Mouse (Mus musculus): Measurements from ENCODE around the gene Rpain.

Gene Rpain

DNA sequence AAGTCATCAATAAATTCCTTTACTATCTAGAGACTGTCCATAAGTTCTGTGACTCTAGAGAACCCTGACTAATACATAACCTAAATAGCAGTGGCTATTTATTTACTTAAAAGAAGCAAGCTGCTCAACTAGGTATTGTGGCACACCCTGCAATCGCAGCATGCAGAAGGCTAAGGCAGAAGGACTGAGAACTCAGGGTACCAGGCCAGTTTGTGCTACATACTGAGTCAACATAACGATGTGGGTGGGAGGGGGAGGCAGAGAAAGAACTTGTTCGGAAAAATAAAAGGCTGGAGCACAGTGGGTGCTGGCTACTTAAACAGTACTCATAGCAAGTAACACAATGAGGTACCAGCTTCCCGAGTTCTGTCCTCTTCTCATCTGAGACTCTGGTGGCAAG, 31.2 kb downstream of the Rpain start:
- no peak for DNase-seq (ENCODE audit: low spot score)

DNA sequence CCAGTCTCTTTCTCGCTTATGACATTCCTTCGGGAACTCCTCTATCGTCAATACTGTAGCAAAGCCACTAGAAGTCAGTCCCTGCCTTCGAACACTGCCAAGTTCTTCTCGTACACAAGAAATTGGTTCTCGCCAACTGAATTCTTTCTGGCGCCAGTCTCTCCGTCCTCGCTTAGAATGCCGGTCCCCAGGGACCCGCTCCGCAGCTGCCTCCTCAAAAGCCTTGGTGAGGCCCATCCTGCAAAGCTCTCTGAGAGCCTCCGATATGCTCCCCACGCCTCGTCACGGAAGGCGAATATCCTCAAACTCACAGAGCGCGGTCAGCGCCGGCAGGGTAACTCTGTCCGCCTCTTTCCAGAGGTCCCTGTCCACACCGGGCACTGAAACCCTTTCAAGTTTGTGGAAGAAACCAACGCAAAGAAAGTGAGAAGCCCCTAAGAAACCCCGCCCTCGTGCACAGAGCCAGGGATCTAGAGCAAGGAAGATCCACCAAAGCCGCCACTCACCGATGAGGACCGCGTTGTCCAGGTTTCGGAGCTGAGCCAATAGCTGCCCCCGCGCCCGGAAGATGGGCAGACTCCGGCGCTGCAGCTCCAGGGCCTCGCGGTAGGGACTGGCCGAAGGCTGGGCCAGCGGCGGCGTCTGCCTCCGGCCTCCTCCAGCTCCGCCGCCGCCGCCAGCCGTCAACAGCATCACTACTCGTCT, 33.8 kb downstream of the Rpain start:
- DNase-seq (ENCODE audit: low spot score): peak; percentile 74

DNA sequence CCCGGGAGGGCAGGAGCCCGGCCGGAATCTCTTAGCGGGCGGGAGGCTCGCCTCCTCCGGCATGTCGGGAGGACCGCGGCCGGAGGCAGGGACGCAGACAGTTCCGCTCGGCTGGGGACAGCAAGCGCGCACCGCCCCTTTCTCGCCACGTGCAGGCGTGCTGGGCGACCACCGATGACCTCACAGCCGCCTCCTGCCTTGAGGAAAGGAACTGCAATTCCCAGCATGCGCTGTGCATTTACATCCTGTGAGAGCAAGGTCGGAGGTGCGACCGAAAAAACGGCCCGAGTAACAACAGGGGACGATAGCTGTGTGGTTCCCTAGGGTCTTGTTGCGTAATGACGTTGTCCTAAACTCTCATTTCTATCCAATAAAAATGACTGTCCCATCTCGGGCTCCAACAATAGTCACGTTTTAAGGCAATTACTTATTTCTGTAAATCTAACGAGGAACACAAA, 34.3 kb downstream of the Rpain start, which contains the start of gene Dhx33:
Gene Dhx33, minus strand, starts transcription at position 122 of the 458 bp plus-strand sequence.
- DNase-seq (ENCODE audit: low spot score): peak; percentile 97

GRCm38 (mm10) chr11:71005046-71005445, 35.0 kb downstream of the Rpain start:
- no peak for DNase-seq (ENCODE audit: low spot score)

DNA sequence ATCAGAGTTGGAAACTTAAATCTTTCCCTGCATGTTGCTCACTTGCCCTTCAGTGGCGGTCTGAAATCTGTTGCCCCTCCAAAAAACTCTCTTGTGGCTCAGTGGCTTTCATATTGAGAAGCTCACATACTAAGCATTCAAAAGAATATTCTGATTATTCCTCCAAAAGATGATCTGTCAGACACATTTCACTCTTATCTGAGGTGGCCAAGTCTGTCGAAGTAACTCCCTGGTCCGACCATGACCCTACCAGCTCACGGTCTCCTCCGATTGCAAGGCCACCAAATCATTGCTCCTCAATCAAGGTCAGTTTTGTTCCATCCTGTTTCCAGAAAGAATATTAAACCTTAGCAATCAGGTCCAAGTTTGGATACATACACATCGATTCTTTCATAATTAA, 37.0 kb downstream of the Rpain start:
- no peak for DNase-seq (ENCODE audit: low spot score)

DNA sequence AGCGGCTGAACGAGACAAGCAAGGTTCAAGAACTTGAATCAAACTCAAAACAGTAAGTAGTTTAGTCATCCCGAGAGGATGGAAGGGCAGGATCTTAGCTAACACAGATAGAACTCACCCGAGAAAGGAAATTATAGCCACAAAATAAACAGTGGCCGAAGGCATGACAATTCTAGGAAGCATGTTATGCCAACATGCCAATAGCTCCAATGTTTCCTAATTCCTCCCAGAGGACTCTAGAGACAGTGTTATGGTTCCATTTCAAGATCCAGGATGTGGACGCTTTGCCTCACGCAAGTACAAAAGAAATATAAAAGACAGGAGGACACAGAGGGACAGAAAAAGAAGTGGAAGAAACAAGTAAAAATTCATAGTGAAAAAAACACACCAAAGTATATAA, 37.8 kb downstream of the Rpain start:
- DNase-seq (ENCODE audit: low spot score): no peak

- DNase-seq (ENCODE audit: low spot score): no peak
These were observed 38.3 kb downstream of the Rpain start for GRCm38 (mm10) chr11:71008321-71008720.

DNA sequence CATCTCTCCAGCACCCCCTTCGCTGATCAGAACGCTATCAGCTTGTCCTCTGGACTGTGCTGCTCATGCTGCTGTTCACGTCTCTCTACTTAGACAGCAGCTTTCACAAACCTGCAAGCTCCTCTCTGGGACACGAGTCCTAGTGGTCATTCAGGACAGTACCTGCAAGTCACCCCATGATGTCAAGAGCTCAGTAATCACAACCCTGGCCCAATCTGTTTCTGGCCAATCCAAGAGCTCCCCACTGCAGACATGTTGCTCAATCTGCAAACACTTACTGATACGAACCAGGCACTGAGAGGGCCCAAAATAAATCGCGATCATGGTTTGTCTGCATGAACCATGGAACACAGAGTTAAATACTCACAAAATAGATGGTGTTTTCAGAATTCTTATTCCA, 42.7 kb downstream of the Rpain start:
- DNase-seq (ENCODE audit: low spot score): no peak

DNA sequence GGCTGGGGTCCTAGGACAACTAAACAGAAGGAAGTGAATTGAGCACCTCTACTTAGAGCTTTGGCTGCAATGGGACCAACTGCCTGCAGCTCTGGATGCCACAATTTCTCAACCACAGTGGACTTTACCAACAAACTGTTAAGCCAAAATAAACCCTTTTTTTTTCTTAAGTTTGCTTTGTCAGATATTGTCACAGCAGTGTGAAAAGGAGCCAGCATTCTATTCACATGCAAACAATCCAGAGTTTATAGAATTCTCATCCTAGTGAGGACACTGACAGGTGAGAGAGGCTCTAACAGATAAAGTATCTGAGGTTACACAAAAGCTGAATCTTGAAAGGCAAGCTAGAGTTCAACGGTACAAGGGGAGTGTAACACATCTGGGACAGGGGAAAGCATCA, 47.0 kb downstream of the Rpain start:
- DNase-seq (ENCODE audit: low spot score): no peak

- no peak for DNase-seq (ENCODE audit: low spot score)
These were observed 48.6 kb downstream of the Rpain start for GRCm38 (mm10) chr11:71018416-71019200.

DNA sequence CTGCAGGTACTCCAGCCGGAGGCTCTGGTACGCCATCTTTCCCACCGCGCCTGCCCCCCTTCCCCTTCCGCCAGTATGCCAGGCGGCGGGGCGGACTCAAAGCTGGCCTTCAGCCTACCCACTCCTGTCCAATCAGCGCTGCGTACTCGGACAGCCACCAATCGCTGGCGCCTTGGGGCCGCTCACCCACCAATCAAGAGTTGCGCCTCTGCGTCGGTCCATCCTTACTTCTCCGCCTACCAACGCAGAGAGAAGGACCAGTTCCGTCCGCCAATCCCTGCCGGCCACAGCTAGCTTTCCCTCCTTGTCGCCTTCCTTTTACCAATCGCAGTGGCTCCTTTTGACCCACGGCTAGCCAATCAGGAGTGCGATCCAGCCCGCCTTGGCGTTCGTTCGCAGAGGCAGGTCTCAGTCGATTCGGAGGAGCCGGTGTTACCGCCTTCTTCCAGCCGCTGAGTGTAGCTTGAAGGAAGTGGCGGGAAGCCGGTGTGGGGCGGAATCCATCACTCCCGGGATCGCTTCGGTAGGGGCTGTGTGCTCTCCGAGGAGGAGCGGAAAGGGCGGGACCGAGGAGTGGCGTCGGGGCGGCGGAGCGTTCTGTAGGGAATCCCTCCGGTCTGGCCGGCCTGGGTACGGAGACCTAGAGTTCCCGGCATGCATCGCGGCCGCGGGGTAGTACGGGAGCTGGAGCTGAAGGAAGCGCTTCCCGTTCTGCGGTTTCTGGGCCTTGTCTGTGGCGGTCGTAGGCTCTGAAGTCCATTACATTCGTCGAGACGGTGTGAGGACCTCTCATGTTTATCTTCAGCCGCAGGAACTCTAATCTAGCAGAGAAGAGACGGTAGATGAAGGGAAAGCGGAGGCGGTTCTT, 49.4 kb downstream of the Rpain start, which contains the start of the genes Mis12 and Derl2:
Gene Mis12, plus strand, starts transcription at position 411 of the 868 bp plus-strand sequence.
Gene Derl2, minus strand, starts transcription at position 641 of the 868 bp plus-strand sequence.
- DNase-seq (ENCODE audit: low spot score): peak; percentile 98

All from MN1 (cell line).